In the genomic region with DNA sequence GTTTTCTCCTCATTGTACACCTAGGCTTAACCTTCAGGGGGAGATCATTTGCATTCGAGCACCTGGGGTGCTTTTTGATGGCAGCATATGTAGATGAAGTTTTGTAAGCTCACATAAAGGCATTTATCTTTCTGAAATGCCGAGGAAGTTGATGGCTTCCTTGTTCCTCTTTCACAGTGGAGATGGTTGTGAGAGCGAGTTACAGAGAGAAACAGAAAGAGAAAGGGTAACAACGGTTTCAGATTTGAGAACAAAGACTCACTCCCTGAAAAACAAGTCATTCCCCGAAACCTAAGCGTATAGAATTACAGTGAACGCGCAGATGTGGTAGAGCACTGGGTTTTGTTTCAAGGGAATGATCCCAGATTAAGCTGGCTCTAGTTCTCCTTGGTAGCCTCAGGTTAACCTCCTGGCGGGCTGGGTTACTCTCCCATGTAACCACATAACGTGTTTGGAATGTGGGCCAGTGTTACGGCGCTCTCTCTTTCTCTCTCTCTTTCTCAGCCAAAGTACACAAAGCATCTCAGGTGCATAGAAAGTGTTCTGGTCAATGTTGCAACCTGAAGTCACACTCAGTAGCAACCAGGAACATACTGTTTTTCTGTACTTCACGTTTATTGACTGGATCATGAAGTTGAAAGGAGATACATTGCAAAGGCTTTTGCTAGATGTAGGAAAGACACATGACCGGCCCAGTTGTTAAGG, we compare ENCODE assay signal across 11 mouse cellular contexts. TPM values are rescaled to one million over a fixed set of nuclear protein-coding genes. Genes with fewer than 3 reads are reported as not detected.
A peak's percentile ranks its signal among the peaks of the same experiment; 100 is the strongest.
DNase-seq lines count a peak whose midpoint lies in the region; ATAC-seq and TF ChIP-seq lines count a peak whose summit lies in the region.
"Had no signal": no experiment of that assay in that cellular context is flagged by ENCODE, and none has a peak within 500 bp of the region (broad histone marks: within the 10 kb centered on the region; RNA-seq: fewer than 3 reads in every experiment).

No protein-coding gene starts in this region.

- DNase-seq in heart, postnatal 0 days (ENCODE audit: low spot score), result no peak
- DNase-seq in heart, adult 8-10 months (ENCODE audit: low spot score), result no peak
- peak; percentile 30 to 48 for DNase-seq in spleen, postnatal 36 days (ENCODE audit: low spot score in 2 of 2)
- no peak for DNase-seq in spleen, postnatal 10 days (ENCODE audit: low spot score in 2 of 2)
- DNase-seq in gonadal fat pad, adult 2 months (ENCODE audit: low read depth), result peak; percentile 75
- DNase-seq in ovary, postnatal 10 days (ENCODE audit: low spot score), result no peak
- no peak for DNase-seq in ovary, postnatal 14 days (ENCODE audit: low spot score)
- no peak for DNase-seq in left cerebral cortex, adult 9 months (ENCODE audit: low spot score in 2 of 2)
- DNase-seq: kidney, postnatal 10 days had no signal

- H3K4me3 ChIP-seq in heart, postnatal 0 days (ENCODE audit: low read depth, low read length), result no peak overlapping the region
- H3K4me3 ChIP-seq: liver, embryonic 15.5 days; stomach, embryonic 15.5 days had no signal

- H3K27ac ChIP-seq in heart, postnatal 0 days (ENCODE audit: low read depth), result peak overlapping the region; percentile 72
- H3K27ac ChIP-seq: liver, embryonic 15.5 days; stomach, embryonic 15.5 days had no signal

- H3K9ac ChIP-seq in heart, postnatal 0 days (replicated peaks; ENCODE audit: low read depth, low read length), result no peak overlapping the region
- H3K9ac ChIP-seq: liver, embryonic 15.5 days; stomach, embryonic 15.5 days had no signal

- no peak for TF ChIP-seq CTCF in heart, postnatal 0 days (IDR thresholded peaks at IDR 0.05; ENCODE audit: low read depth)

- no peak for ATAC-seq in heart, postnatal 0 days (ENCODE audit: insufficient read depth, low read depth)

- H3K36me3 ChIP-seq in heart, postnatal 0 days (replicated peaks; ENCODE audit: control insufficient read depth, insufficient read depth, low read length), result peaks cover 56% of the 10 kb centered on the region

- no peak for TF ChIP-seq EP300 in heart, postnatal 0 days (IDR thresholded peaks at IDR 0.05; ENCODE audit: low read depth)

- 89% methylated on average over 14 of the region's 14 CpGs for WGBS in heart, postnatal 0 days

- peaks cover 24% of the 10 kb centered on the region for H3K4me1 ChIP-seq in heart, postnatal 0 days (ENCODE audit: control insufficient read depth, insufficient read depth)
- H3K4me1 ChIP-seq: liver, embryonic 15.5 days; stomach, embryonic 15.5 days had no signal

- no peaks in the 10 kb centered on the region for H3K27me3 ChIP-seq in heart, postnatal 0 days (ENCODE audit: control insufficient read depth, insufficient read depth, low read length)
- H3K27me3 ChIP-seq: liver, embryonic 15.5 days; stomach, embryonic 15.5 days had no signal

- no peaks in the 10 kb centered on the region for H3K9me3 ChIP-seq in heart, postnatal 0 days (replicated peaks; ENCODE audit: control insufficient read depth, low read length)
- H3K9me3 ChIP-seq: liver, embryonic 15.5 days; stomach, embryonic 15.5 days had no signal

- no peak overlapping the region for H3K4me2 ChIP-seq in heart, postnatal 0 days (ENCODE audit: low read depth, low read length)
- H3K4me2 ChIP-seq: liver, embryonic 15.5 days; stomach, embryonic 15.5 days had no signal

RNA-seq across cellular contexts. Expression of a gene that starts 40.0 kb away (rescaled TPM):
- total RNA-seq in heart, postnatal 0 days (2014; rRNA removed; ENCODE audit: low replicate concordance), result 55.8 and 58.8 TPM in 2 replicates
- 19.1 and 20.2 TPM in 2 replicates for polyA plus RNA-seq in heart, postnatal 0 days (2015; fragmentation: Nextera tagmentation; extraction: Ambion mirVana)
- total RNA-seq in heart, adult 8-10 months (2022), result 10 to 100 TPM; 10.2 to 11.5 (median 10.8) TPM
- polyA plus RNA-seq in gonadal fat pad, adult 2 months (2012; rRNA removed), result 4.8 and 6.2 TPM in 2 replicates

Comparison
In these comparisons a context has a peak if more than half of its experiments do, and no peak if none do; other contexts are left out.
1. DNase-seq: peak in spleen, postnatal 36 days (2 of 2) and gonadal fat pad, adult 2 months (single experiment); none in heart, postnatal 0 days (single experiment), heart, adult 8-10 months (single experiment), spleen, postnatal 10 days (0 of 2), ovary, postnatal 10 days (single experiment), ovary, postnatal 14 days (single experiment) and left cerebral cortex, adult 9 months (0 of 2).